Mouse (Mus musculus) liver, adult 2 months (tissue): ENCODE data around the gene Srebf2.

ENCODE experiments used
- CTCF ChIP-seq: fragments of 200-500 bp; IDR thresholded peaks from 2 replicates; pipeline ENCODE4 v1.5.1; 2011; ENCODE audit warnings: low read depth, low read length, control low read depth
- POLR2A ChIP-seq: fragments of 200-500 bp; IDR thresholded peaks from 2 replicates; pipeline ENCODE4 v1.6.1; 2011; ENCODE audit warnings: low read length, control low read depth; ENCODE audit not compliant: insufficient read depth; ENCODE audit errors: extremely low read depth

DNA sequence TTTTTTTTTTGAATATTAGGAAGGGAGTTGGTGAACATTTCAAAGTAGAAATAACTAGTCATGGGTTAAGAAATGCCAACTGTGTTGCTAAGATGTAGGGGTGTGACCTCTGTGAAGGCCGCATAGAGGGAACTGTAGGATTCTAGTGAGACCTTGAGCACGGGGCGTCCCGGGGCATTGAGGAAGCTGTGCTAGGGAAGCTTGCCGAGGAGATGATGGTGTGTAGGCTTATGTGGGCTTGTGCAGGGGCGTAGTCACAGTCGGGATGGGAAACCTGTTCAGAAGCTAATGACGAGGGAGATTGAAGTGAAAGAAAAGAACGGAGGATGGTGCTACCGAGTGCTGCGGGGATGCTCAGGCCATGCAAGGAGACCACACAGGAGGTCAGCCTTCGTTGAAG lies 5.0 kb downstream of the Srebf2 start:
- TF ChIP-seq CTCF (no peak), POLR2A (no peak)
